Mouse (Mus musculus): ENCODE measurements around the gene Gigyf2. TPM values are rescaled to one million over a fixed set of nuclear protein-coding genes. Genes with fewer than 3 reads are reported as not detected.
A peak's percentile ranks its signal among the peaks of the same experiment; 100 is the strongest.

Gigyf2 gene
- total RNA-seq, 2 experiments from 2014 or later = 73.9 to 84.0 TPM

DNA sequence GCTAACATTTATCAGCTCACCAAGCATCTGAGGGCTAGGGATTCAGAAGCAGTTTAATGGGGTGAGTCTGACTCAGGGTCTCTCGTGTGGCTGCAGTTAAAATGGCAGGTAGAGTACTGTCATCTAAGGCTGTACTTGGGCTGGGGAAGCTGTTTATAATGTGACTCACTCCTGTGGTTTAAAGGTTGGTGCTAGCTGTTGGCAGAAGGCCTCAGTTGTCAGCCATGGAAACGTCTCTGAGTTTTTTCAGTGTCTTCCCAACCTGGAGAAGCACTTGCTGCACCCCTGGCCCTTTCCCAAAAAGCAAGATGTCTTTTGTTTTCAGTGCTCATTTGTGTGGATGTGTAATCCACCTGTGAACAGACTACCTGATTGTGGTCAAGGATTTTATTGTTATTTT, 10.9 kb upstream of the Gigyf2 start:
- DNase-seq (ENCODE audit: low spot score in 2 of 2) = no peak

DNA sequence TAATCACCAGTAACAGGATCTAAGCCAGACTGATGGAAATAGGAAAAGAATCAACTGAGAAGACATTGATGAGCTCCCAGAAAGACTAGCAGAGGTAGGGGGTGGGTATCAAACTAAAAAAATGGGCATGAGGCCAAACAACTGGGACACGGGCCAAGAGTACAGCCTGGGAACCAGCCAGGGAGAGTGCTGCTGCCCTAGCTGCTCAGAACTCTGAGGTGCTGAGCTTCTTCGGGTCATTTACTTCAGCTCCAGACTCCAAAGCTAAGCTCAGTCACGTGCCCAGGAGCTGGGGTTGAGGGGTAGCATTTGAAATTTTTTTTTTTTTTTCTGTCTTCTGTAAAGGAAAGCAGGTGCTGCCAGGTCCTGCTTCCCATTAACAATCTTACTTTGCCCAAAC, 10.1 kb upstream of the Gigyf2 start:
- no peak for DNase-seq (ENCODE audit: low spot score in 2 of 2)

DNA sequence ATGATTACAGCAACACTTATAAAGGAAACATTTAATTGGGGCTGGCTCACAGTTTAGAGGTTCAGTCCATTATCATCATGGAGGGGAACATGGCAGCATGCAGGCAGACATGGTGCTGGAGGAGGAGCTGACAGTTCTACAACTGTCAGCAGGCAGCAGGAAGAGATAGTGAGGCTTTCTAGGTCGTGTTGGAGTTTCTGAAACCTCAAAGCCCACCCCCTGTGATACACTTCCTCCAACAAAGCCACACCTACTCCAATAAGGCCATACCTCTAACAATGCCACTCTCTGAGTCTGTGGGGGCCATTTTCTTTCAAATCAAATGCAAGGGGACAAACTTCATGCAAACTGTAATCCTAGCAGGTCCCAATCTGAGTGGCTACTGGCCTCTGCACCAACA, 5.7 kb upstream of the Gigyf2 start:
- no peak for DNase-seq (ENCODE audit: low spot score in 2 of 2)

DNA sequence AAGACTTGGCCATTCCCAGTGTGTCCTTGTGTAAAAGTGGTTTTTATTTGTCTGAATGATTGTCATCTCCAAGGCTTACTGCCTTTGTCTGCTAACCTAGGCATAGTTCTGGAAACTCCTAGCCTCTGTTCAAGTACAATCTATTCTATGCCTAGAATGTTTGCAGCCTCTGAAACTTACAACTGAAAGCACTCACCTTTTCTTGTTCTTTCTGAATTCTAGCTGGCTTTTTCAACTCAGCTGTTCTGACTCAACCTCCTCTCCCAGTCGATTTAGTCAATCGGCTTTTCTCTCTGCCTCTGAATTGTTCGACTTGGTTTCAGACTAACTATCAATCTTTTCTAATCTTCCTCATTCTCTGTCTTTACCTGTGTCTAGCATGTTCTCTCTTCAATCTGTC, 4.0 kb upstream of the Gigyf2 start:
- DNase-seq (ENCODE audit: low spot score in 2 of 2) = no peak

DNA sequence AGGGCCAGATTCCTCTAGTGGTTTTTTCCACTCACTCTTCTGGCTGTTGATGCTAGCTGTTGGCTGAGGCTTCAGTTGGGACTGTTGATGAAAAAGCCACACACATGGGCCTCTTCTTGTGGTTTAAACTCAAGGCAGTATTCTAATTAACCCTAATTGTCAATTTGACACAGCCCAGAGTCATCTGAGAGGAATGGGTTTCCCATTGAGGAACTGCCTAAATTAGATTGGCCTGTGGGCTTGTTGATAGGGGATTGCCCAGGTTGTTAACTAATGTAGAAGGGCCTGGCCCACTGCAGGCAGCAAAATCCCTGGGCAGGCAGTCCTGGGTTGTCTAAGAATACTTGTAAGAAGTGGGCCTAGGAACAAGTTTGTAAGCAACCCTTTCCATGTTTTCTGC, 2.1 kb upstream of the Gigyf2 start:
- DNase-seq (ENCODE audit: low spot score in 2 of 2) = no peak

DNA sequence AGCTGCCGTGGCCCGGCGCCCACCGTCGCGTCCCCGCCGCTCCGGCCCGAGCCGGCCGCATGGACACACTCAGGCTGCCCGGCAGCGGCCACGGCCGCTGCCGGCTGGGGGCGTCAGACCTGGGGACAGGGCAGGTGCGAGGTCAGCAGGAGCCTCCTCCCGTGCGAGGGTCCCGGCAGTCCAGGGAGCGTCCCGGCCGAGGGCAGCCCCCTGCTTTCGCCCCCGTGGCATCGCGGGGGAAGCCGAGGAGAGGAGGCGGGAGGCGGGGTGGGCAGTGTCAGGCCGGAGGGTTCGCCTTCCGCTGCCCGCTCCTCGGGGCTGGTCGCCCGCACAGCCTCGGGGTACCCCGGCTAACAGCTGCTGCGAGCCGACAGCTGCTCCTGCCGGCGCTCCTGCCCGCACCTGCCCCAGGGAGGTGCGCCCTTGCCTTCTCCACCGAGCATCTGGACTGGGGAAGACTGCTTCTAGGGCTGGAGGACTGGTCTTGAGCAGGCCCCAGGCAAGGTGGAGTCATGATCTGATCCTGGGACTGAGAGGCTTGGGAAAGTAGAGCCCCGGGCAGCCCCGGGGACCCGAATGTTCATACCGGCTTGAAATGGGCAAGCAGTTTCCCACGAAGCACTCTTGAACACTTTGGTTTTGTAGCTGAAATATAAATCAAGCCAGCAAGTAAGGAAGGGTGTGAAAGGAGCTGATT, 515 bp downstream of the Gigyf2 start:
- peak in 1 of 2 experiments; percentile 25 for DNase-seq (ENCODE audit: low spot score in 2 of 2)

DNA sequence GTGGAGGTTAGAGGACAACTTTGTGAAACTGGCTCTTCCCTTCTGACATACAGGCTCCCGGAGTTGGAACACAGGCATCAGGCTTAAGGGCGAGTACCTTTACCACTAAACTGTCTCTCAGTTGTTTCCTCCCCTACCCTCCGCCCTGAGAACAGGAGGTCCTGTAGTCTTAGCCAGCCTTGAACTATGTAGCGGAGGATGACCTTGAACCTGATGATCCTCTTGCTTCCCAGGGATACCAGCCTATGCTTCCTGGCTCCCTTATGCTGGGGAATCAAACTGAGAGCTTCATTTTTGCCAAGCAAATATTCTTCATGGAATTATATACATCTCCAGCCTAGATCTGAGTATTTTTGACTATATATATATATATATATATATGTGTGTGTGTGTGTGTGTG, 5.0 kb downstream of the Gigyf2 start:
- DNase-seq (ENCODE audit: low spot score in 2 of 2) = no peak

DNA sequence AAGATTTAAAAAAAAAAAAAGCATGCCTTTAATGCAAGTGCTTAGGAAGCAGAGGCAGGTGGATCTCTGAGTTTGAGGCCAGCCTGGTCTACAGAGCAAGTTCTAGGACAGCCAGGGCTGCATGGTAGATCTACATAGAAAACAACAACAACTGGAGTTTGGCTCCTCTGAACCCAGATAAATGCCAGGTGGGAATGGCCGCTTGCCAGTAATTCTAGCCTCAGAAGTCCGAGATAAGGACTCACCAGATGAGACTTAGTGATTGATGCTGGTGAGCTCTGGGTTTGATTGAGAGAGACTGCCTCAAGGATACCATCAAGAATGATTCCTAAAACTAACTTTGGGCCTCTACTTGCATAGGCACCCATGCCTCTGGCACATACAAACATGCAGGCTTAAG, 23.8 kb downstream of the Gigyf2 start:
- no peak for DNase-seq (ENCODE audit: low spot score in 2 of 2)

DNA sequence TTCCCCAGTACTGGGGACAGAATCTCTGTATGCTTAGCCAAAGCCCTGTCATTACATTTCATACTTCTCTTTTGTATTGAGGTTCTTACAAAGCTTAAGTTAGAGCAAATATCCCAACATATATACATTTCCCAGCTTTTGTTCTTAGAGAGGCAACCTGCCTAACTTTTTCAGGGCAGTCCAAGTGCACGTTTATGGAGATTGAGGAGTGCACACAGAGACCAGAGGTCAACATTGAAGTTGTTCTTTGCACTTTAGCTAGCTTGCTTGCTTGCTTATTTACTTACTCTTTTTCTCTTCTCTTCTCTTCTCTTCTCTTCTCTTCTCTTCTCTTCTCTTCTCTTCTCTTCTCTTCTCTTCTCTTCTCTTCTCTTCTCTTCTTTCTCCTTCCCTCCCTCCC, 33.5 kb downstream of the Gigyf2 start:
- no peak for DNase-seq (ENCODE audit: low spot score in 2 of 2)

DNA sequence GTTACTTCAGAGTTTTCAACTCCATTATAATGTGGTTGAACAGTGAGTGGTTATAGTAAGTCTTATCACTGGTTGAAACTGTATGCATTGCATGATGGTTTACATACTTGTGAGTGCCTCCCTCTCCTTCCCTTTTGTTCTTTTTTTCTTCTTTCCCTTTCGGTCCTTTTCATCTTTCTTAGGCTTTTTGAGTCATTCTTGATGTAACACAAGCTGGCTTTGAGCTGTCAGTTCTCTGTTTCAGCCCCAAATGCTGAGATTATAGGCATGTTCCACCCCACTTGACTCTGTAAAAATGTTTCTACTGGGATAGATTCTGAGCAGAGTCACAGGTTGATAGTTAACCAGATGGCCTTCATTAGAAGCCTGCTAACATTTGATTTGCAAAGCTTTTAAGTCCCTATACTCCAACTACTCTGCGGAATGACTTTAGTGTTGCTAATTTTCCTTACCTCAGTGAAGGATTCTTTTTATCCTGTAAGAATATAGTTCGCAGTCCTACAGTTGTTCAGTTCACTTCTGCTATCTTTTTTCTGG, 51.3 kb downstream of the Gigyf2 start:
- DNase-seq (ENCODE audit: low spot score in 2 of 2) = no peak

DNA sequence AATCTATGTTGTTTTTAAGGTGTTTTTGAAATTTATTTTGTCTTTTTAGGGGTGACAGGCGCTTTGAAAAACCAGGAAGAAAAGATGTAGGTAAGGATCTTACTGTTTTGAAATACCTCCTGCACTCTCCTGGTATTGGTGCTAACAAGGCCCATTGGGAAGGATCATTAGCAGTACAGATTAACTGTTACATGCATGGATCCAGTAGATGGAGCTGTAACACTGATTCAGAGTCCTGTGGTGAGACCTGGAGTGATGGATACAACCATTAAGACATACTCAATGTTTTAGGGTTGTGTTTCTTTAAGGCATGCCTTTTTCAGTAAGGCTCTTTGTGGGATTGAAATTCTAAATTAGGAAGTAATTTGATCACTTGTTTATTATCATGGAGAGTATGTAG, 53.1 kb downstream of the Gigyf2 start:
- no peak for DNase-seq (ENCODE audit: low spot score in 2 of 2)

DNA sequence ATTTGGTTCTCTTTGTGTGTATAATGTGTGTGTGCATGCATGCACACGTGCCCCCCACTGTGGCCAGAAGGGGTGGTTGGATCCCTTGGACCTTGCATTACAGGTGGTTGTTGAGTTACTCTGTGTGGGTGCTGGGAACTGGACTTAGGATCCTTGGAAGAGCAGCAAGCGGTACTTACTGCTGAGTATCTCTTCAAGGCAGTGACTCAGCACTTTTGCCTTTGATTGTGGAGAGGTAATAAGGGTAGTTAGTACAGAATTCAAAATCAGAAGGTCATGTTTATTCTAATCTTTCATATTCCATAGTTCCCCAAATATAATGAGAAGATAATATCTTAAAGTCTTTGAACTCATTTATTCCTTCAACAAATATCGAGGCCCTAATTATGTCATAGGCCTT, 54.4 kb downstream of the Gigyf2 start:
- no peak for DNase-seq (ENCODE audit: low spot score in 2 of 2)

DNA sequence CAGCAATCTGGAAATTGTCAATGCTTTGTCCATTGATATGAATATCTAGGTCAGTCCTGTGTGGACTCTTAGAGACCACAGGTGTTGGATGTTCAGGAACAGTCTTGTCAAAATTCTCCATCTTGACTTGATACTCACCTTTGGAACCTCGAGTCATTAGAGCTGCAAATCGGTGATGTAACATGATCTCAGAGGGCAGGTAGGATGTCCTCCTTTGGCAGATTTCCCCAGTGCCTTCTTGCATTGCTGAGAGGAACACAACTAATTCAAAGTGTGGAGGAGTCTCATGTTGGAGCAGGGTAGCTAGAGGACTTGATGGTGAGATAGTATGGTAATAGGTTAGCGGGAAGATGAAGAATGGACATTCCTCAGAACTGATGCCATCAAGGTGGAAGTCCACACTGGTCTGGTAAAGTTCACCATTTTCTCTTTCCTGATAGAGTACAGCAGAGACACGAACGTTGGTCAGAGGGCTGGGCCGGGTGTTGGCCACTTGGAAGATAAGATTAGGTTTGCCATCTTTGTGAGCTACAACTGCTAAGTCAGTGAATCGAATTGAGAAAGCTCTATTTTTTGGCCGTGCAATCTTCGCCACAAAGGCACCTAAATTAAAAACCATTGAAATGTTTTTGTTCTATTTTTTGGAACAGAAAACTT, 59.8 kb downstream of the Gigyf2 start:
- DNase-seq (ENCODE audit: low spot score in 2 of 2) = no peak

DNA sequence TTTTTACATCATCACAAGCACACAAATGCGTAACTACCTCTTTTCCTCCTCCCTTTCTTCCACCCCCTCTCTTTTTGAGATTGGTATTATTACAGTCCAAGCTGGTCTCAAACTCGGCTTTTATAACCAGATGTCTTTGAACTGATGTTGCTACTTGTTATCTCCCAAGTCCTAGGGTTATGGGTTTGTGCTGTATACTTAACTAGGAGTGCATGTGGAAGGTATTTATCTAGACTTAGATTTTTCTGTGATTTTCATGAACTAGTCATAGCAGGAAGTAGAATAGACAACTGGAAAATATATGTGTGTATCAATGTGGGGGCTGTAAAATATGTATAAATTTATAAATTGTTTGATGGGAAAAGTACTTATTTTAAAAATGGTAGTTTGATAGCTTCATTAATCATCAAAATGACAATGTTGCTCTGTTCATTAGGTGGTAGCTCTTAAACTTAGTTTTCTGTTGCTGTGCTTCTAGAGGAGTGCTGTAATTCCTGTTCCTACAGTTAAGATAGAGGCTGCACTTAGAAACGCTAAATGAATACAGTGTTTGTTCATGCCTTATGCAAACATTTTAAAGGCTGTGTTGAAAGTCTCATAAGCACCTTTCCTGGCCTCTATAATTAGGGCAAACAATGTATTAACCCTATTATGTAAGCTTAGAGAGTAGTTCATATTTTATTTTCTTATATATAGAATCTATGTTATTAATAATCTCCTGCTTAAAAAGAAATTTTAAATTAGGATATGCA, 66.8 kb downstream of the Gigyf2 start:
- no peak for DNase-seq (ENCODE audit: low spot score in 2 of 2)

DNA sequence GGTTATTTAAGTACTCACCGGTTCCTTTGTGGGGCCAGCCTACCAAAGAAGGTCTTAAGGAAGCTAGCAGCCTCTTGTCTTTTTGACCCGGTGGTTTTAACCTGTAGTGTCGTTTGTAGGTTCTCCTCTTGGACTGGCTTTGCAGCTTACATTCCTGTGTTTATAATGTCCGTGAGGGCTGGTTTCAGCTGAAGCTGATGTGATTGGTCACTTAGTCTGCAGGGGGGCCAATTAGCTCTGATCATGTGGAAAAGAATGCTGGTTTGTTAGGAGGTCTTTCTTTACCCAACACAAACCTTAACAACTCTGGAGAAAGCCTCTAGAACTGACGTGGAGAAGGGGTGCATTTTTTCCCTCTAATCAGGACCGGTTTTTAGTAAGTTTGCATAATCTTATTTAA, 67.8 kb downstream of the Gigyf2 start, which contains the start of gene Kcnj13:
Gene Kcnj13, minus strand, starts transcription at position 136 of the 400 bp plus-strand sequence.
- no peak for DNase-seq (ENCODE audit: low spot score in 2 of 2)

DNA sequence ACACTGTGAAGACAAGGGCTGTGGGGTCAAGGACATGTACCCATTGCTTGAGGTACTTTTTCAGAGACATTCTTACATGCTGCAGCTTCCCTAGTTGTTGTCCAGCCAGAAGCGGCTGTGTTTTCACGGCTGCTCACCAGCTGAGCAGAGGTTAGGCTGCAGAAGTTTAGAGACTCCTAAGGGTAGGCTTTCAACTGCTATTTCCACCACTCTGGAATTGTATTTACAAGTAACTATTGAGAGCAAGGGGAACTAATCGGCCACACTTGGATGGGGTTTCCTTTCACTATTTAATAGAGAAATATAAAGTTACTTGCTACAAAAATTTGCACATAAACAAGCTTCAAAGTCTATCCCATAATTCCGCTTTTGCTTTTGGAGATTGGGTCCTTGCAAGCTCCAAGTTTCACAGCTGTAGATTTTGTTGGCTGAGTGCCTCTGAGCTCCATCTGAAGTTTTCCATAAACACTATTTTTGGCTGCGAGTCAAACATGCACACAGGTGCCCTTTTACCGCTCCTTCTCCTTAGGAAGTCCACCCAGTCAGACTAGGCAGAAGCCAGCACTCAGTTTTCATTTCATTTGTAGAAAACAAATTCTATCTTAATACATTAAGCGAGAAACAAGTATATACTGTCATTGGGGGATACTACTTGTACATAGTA, 70.3 kb downstream of the Gigyf2 start:
- DNase-seq (ENCODE audit: low spot score in 2 of 2) = no peak

DNA sequence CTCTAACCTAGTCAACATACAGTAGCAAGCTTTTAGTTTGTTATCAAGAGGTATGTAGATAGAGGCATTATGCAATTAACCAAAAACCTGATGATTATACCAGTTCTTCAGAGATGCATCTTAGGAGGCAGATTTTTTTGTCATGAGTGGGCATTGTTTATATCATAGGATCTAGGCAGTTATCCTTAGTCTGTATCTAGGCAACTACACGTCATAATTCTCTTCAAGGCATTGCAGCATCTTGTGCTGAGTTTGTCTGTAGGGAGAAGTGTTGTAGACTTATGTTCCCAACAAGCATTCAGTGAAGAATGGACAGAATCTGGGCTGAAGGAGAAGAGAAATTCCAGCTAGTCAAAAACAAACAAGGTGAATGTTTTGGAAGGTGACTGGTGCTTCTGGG, 77.9 kb downstream of the Gigyf2 start:
- DNase-seq (ENCODE audit: low spot score in 2 of 2) = no peak

DNA sequence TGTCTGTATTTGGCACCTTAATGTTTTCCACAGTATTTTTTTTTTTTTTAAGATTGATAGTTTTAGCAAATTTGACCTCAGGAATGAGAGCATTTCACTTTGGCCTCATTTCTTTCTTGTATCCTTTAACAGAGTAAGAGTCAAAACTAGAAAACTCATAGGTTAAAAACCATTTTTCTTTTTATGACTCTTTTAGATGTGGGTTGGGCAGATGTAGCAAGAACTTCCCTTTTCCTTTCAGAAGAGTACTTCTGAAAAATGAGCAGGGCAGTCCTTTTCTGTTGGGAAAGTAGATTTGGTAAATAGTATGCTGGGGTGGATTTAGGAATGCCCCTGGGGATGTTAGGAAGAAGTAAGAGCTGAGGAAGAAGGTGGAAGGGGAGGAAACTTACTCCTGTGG, 79.2 kb downstream of the Gigyf2 start:
- DNase-seq (ENCODE audit: low spot score in 2 of 2) = no peak

DNA sequence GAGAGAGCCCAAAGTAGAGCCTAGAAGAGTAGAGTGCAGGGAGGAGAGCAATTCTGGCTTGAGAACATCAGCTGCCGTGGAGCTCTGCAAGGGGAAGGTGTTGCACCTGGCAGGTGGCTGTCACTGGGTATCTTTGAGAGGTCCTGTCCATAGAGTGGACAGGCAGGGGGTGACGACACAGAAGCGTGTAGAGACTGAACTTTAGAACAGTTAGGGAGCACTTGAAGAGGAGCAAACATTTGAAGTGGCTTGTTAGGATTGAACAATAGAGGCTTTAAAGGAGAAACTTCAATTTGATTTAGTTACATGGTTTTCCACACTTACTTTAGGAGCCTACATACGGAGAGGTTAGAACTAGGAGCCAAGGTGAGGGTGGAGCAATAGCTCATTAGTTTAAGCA, 82.6 kb downstream of the Gigyf2 start:
- no peak for DNase-seq (ENCODE audit: low spot score in 2 of 2)

DNA sequence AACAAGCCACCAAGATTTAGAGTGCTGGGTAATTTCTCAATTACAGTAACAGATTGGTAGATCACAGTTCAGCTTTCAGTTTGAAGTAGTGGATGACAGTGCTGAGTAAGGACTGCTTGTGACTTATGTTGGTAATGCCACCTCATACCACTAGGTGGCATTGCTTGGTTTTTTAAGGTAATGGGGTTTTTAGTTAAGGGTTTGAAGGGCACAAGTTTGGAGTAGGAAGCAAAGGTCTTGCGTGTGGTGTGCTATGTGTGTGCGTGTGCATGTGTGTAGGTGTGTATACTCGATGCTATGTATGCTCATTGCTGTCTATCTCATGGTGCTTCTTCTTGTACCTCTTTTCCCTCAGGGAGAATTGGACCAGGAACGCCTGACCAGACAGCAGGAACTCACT, 91.9 kb downstream of the Gigyf2 start:
- DNase-seq (ENCODE audit: low spot score in 2 of 2) = no peak

DNA sequence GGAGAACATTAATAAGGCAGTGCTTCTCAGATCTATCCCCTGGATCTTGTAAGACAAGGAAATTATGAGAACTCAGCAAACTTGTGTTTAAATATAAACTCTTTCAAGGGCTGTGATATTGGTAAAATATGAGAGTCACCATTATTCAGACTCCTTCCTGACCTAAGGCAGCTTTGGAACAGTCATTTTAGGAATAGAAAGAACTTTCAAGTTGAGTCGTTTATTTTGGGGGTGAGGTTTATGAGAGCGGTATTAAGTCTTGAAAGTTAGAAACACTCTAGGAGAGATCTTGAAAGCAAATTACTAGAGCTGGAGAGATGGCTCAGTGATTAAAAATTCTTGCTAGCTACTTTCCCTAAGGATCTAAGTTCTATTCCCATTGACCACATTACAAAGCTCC, 108.3 kb downstream of the Gigyf2 start:
- DNase-seq (ENCODE audit: low spot score in 2 of 2) = no peak

DNA sequence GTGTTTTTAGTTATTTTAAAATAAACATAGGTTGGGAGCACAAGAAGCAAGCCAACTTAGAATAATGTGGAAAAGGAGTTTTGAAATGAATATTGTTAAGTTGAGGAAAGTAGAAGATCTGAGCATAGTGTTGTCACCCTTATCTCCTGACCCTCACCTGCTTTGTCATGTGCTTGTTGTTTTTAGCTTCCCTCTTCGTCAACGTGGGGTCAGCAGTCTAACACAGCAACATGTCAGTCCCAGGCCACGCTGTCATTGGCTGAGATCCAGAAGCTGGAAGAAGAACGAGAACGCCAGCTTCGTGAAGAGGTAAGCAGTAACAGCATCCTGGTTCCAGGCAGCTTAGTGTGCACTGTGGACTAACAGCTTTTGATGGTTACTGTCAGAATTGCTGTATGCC, 109.8 kb downstream of the Gigyf2 start:
- no peak for DNase-seq (ENCODE audit: low spot score in 2 of 2)
